Mouse (Mus musculus): ENCODE data around the gene Ankrd23. TPM values are rescaled to one million over a fixed set of nuclear protein-coding genes. Genes with fewer than 3 reads are reported as not detected.

Gene Ankrd23
- total and polyA plus RNA-seq, 3 experiments: 2.8 to 6.1 (median 3.7) TPM

DNA sequence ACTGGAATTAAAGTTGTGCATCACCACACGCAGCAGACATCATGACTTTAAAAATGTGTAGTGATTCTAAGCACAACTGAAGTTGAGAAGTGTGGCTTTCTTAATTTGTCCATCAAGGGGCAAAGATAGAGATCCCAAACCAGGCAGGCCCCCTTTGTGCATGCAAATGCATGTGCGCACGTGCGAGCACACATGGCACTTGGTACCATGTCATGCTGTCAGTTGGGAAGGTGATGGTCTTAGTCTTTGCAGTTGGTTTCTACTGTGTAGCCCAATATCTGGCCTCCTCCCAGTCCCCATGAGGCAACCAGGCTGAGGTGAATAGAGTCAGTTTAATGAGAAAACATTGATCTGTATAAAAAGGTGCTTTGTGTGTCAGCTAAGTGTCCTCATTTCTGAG, 6.8 kb downstream of the Ankrd23 start:
- dilution Hi-C loops (cut with MboI; ENCODE audit: extremely low pct_ligation_motif_present, extremely low pct_unique_long_range_greater_than_20kb, low sequenced_read_pairs): no loop called here
- H3K4me1 ChIP-seq (ENCODE audit: control insufficient read depth in 1 of 2, insufficient read depth in 2 of 2): no peaks in the 10 kb centered on the region

GRCm38 (mm10) chr1:36529274-36529673, 7.4 kb downstream of the Ankrd23 start:
- H3K79me2 ChIP-seq (replicated peaks; ENCODE audit: control insufficient read depth, extremely low read depth, insufficient read depth, poor library complexity, severe bottlenecking): no peaks in the 10 kb centered on the region
- in situ Hi-C loops (cut with MboI; ENCODE audit: low pct_ligation_motif_present, low pct_unique_long_range_greater_than_20kb, low sequenced_read_pairs): no loop called here
- dilution Hi-C loops (cut with MboI; ENCODE audit: extremely low pct_ligation_motif_present, extremely low pct_unique_long_range_greater_than_20kb, low sequenced_read_pairs): no loop called here
- DNase-seq (ENCODE audit: extremely low read depth): no peak
- H3K36me3 ChIP-seq (replicated peaks in 1 of 2; ENCODE audit: control insufficient read depth in 1 of 2, insufficient read depth in 1 of 2, low read length in 1 of 2): peaks cover 54 to 76% of the 10 kb centered on the region in 2 experiments
- no peaks in the 10 kb centered on the region for H3K4me1 ChIP-seq (ENCODE audit: control insufficient read depth in 1 of 2, insufficient read depth in 2 of 2)
- TF ChIP-seq BHLHE40 (IDR thresholded peaks at IDR 0.05; ENCODE audit: low read depth, low read length) (no peak), ZMIZ1 (IDR thresholded peaks at IDR 0.05; ENCODE audit: low read depth, low read length) (no peak), CHD2 (IDR thresholded peaks at IDR 0.05; ENCODE audit: low read length) (no peak)
- H3K9me3 ChIP-seq (replicated peaks; ENCODE audit: low read length): no peaks in the 10 kb centered on the region
- no peaks in the 10 kb centered on the region for H3K27me3 ChIP-seq (replicated peaks)
- no peak overlapping the region for H3K27ac ChIP-seq (ENCODE audit: insufficient read depth, low read depth)
- no peak overlapping the region for H3K4me3 ChIP-seq (replicated peaks in 1 of 3; ENCODE audit: low read depth in 2 of 3, low read length in 2 of 3, poor library complexity in 1 of 3)
- no peak overlapping the region for H3K9ac ChIP-seq (ENCODE audit: insufficient read depth, low read depth)
- no peak overlapping the region for H3K4me2 ChIP-seq (ENCODE audit: insufficient read depth, low read depth, poor library complexity, severe bottlenecking)

More for the DNA sequence above, 6.8 kb downstream of the Ankrd23 start:
- H3K27me3 ChIP-seq (replicated peaks): no peaks in the 10 kb centered on the region
- peaks cover 50 to 75% of the 10 kb centered on the region in 2 experiments for H3K36me3 ChIP-seq (replicated peaks in 1 of 2; ENCODE audit: control insufficient read depth in 1 of 2, insufficient read depth in 1 of 2, low read length in 1 of 2)
- no peak overlapping the region for H3K27ac ChIP-seq (ENCODE audit: insufficient read depth, low read depth)
- no peak overlapping the region for H3K4me3 ChIP-seq (replicated peaks in 1 of 3; ENCODE audit: low read depth in 2 of 3, low read length in 2 of 3, poor library complexity in 1 of 3)
- in situ Hi-C loops (cut with MboI; ENCODE audit: low pct_ligation_motif_present, low pct_unique_long_range_greater_than_20kb, low sequenced_read_pairs): no loop called here
- no peak overlapping the region for H3K9ac ChIP-seq (ENCODE audit: insufficient read depth, low read depth)
- H3K9me3 ChIP-seq (replicated peaks; ENCODE audit: low read length): no peaks in the 10 kb centered on the region
- H3K4me2 ChIP-seq (ENCODE audit: insufficient read depth, low read depth, poor library complexity, severe bottlenecking): no peak overlapping the region
- TF ChIP-seq UBTF (IDR thresholded peaks at IDR 0.05; ENCODE audit: low read depth, low read length) (no peak), CHD2 (IDR thresholded peaks at IDR 0.05; ENCODE audit: low read length) (no peak), CTCF (conservative IDR thresholded peaks at IDR 0.05 in 1 of 2, IDR thresholded peaks at IDR 0.05 in 1 of 2; ENCODE audit: low read depth in 2 of 2, low read length in 2 of 2) (no peak), ZKSCAN1 (IDR thresholded peaks at IDR 0.05; ENCODE audit: borderline replicate concordance, low read depth, low read length) (no peak), TCF12 (IDR thresholded peaks at IDR 0.05; ENCODE audit: low read depth, low read length) (no peak), E2F4 (IDR thresholded peaks at IDR 0.05; ENCODE audit: insufficient replicate concordance, low read depth, low read length) (no peak), RCOR1 (conservative IDR thresholded peaks at IDR 0.05; ENCODE audit: low read depth, low read length) (no peak), MEF2A (IDR thresholded peaks at IDR 0.05; ENCODE audit: borderline replicate concordance, low read depth, low read length) (no peak), POLR2A (IDR thresholded peaks at IDR 0.05; ENCODE audit: low read depth, low read length) (no peak), MAFK (IDR thresholded peaks at IDR 0.05; ENCODE audit: insufficient replicate concordance, low read length) (no peak), NRF1 (IDR thresholded peaks at IDR 0.05; ENCODE audit: low read depth, low read length) (no peak), MXI1 (IDR thresholded peaks at IDR 0.05; ENCODE audit: low read depth, low read length) (no peak), TBP (conservative IDR thresholded peaks at IDR 0.05; ENCODE audit: low read depth, low read length) (no peak), ZNF384 (IDR thresholded peaks at IDR 0.05; ENCODE audit: low read depth, low read length) (no peak), ZC3H11A (IDR thresholded peaks at IDR 0.05; ENCODE audit: low read depth, low read length) (no peak), RAD21 (IDR thresholded peaks at IDR 0.05; ENCODE audit: low read depth, low read length) (no peak), HCFC1 (IDR thresholded peaks at IDR 0.05; ENCODE audit: low read depth, low read length) (no peak), SIN3A (IDR thresholded peaks at IDR 0.05; ENCODE audit: low read length) (no peak)
- DNase-seq (ENCODE audit: extremely low read depth): no peak
- H3K79me2 ChIP-seq (replicated peaks; ENCODE audit: control insufficient read depth, extremely low read depth, insufficient read depth, poor library complexity, severe bottlenecking): no peaks in the 10 kb centered on the region

Measured in CH12.LX (cell line).